Mouse (Mus musculus): ENCODE measurements at regions not wholly inside any gene's neighbourhood (a gene's known extent, or its start where the extent isn't known, plus 50 kb on each side); places are given as distances from the start of the nearest gene placed in this dataset.

DNA sequence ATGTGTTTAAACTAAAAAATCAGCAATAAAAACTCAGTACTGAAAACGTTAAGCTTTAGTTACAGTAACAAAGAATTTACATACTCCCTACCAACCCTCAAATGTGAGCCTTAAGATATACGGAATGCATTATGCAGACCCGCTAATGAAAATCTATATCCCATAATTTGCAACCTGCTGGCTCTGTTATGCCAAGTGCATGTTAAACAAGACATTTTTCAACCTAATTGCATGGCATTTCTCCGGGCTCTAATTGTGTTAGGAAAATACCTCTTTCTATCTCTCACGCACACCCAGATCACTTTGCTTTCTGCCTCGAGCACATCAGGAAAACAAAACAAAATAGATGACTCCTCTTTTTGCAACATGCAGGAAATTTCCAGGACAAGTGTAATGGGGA is 368.6 kb upstream of the Mctp2 start:
- Histone ChIP-seq H3K4me3 (ENCODE audit: low read length) (no peak overlapping the region), H3K4me2 (ENCODE audit: low read depth, low read length) (no peak overlapping the region), H3K27ac (ENCODE audit: low read length) (no peak overlapping the region), H3K9me3 (replicated peaks; ENCODE audit: control insufficient read depth, low read length) (no peaks in the 10 kb centered on the region), H3K9ac (ENCODE audit: low read length) (no peak overlapping the region), H3K36me3 (ENCODE audit: control insufficient read depth, insufficient read depth) (no peaks in the 10 kb centered on the region), H3K4me1 (ENCODE audit: control insufficient read depth, insufficient read depth, low read length) (no peaks in the 10 kb centered on the region), H3K27me3 (ENCODE audit: control insufficient read depth, insufficient read depth, low read length) (no peaks in the 10 kb centered on the region)
- 77% methylated on average over 6 of the region's 6 CpGs for WGBS
- no peak for ATAC-seq (replicated peaks; ENCODE audit: extremely low read depth, insufficient read depth, low FRiP score)

DNA sequence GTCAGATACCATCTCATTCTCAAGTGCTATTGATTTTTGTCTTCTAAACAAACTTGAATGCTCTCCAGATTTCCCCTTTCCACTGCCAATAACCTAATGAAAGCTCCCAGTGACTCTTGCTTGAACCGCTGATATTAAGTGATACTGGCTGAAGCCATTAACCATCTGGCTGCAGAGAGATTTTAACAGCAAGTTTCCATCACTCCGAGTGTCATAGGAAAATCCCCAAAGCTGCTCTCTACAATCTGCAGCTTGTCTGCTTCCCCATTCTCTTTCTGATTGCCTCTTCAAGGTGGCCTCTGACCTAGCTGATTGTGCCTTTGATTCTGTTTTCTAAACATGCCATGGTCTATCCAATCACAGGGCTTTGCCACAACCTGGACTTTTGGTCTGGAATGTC is 379.4 kb upstream of the Mctp2 start:
- no peaks in the 10 kb centered on the region for H3K36me3 ChIP-seq (ENCODE audit: control insufficient read depth, insufficient read depth)
- no peaks in the 10 kb centered on the region for H3K9me3 ChIP-seq (replicated peaks; ENCODE audit: control insufficient read depth, low read length)
- ATAC-seq (replicated peaks; ENCODE audit: extremely low read depth, insufficient read depth, low FRiP score), result no peak
- H3K27ac ChIP-seq (ENCODE audit: low read length), result no peak overlapping the region
- no peaks in the 10 kb centered on the region for H3K4me1 ChIP-seq (ENCODE audit: control insufficient read depth, insufficient read depth, low read length)
- H3K27me3 ChIP-seq (ENCODE audit: control insufficient read depth, insufficient read depth, low read length), result no peaks in the 10 kb centered on the region
- 48% methylated on average over 2 of the region's 2 CpGs for WGBS
- H3K9ac ChIP-seq (ENCODE audit: low read length), result no peak overlapping the region
- no peak overlapping the region for H3K4me3 ChIP-seq (ENCODE audit: low read length)
- no peak overlapping the region for H3K4me2 ChIP-seq (ENCODE audit: low read depth, low read length)

- ATAC-seq (replicated peaks; ENCODE audit: extremely low read depth, insufficient read depth, low FRiP score), result no peak
Measured at GRCm38 (mm10) chr7:72687356-72687755, 380.9 kb upstream of the Mctp2 start.

DNA sequence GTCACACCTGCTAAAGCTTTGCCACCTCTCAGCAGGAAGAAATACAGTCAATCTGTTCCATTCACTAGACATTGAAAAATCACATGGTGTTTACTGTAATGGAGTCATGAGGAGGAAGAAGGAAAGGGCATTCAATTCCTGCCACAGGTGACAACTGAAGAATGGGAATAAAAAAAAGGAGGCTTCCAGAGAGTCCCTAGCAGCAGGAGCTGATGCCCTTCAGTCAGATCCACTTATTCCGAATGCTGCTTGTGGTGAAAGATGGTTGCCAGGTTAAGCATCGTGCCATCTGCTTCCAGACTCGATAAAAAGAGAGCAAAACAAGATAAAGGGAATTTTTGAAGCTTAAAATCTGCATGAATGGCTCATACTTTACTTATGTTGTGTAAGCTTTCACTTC is 385.0 kb upstream of the Mctp2 start:
- no peaks in the 10 kb centered on the region for H3K4me1 ChIP-seq (ENCODE audit: control insufficient read depth, insufficient read depth, low read length)
- no peaks in the 10 kb centered on the region for H3K9me3 ChIP-seq (replicated peaks; ENCODE audit: control insufficient read depth, low read length)
- H3K27ac ChIP-seq (ENCODE audit: low read length), result no peak overlapping the region
- H3K27me3 ChIP-seq (ENCODE audit: control insufficient read depth, insufficient read depth, low read length), result no peaks in the 10 kb centered on the region
- no peaks in the 10 kb centered on the region for H3K36me3 ChIP-seq (ENCODE audit: control insufficient read depth, insufficient read depth)
- H3K4me3 ChIP-seq (ENCODE audit: low read length), result no peak overlapping the region
- no peak overlapping the region for H3K9ac ChIP-seq (ENCODE audit: low read length)
- H3K4me2 ChIP-seq (ENCODE audit: low read depth, low read length), result no peak overlapping the region
- 61% methylated on average over 3 of the region's 3 CpGs for WGBS
- ATAC-seq (replicated peaks; ENCODE audit: extremely low read depth, insufficient read depth, low FRiP score), result no peak

More at GRCm38 (mm10) chr7:72687356-72687755, 380.9 kb upstream of the Mctp2 start:
- H3K9me3 ChIP-seq (replicated peaks; ENCODE audit: control insufficient read depth, low read length), result no peaks in the 10 kb centered on the region
- no peaks in the 10 kb centered on the region for H3K36me3 ChIP-seq (ENCODE audit: control insufficient read depth, insufficient read depth)
- H3K4me1 ChIP-seq (ENCODE audit: control insufficient read depth, insufficient read depth, low read length), result no peaks in the 10 kb centered on the region
- no peak overlapping the region for H3K4me2 ChIP-seq (ENCODE audit: low read depth, low read length)
- H3K4me3 ChIP-seq (ENCODE audit: low read length), result no peak overlapping the region
- 52% methylated on average over 4 of the region's 4 CpGs for WGBS
- no peak overlapping the region for H3K9ac ChIP-seq (ENCODE audit: low read length)
- H3K27ac ChIP-seq (ENCODE audit: low read length), result no peak overlapping the region
- H3K27me3 ChIP-seq (ENCODE audit: control insufficient read depth, insufficient read depth, low read length), result no peaks in the 10 kb centered on the region

GRCm38 (mm10) chr7:72691859-72692258 is 385.5 kb upstream of the Mctp2 start:
- Histone ChIP-seq H3K9ac (ENCODE audit: low read length) (no peak overlapping the region), H3K27ac (ENCODE audit: low read length) (no peak overlapping the region), H3K27me3 (ENCODE audit: control insufficient read depth, insufficient read depth, low read length) (no peaks in the 10 kb centered on the region), H3K4me1 (ENCODE audit: control insufficient read depth, insufficient read depth, low read length) (no peaks in the 10 kb centered on the region), H3K9me3 (replicated peaks; ENCODE audit: control insufficient read depth, low read length) (no peaks in the 10 kb centered on the region), H3K36me3 (ENCODE audit: control insufficient read depth, insufficient read depth) (no peaks in the 10 kb centered on the region), H3K4me2 (ENCODE audit: low read depth, low read length) (no peak overlapping the region), H3K4me3 (ENCODE audit: low read length) (no peak overlapping the region)
- WGBS, result 67% methylated on average over 9 of the region's 9 CpGs
- ATAC-seq (replicated peaks; ENCODE audit: extremely low read depth, insufficient read depth, low FRiP score), result no peak

DNA sequence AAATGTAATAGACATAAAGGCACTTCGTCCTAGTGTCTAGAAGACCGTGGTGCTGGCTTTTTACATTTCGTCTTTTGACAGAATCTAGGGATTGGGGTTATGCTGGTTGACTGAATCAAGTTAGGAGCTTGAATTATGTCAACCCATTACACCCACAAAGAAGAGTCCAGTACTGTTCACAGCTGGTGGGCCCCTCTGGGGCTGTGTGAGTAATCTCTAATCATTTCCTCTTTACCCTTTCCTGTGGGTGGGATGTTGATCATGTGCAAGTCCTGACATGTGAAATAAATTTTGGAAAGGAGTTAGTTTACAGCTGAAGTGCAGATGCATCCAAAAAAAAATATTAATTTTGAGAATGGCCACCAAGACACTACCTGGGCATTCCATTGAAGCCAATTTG is 390.3 kb upstream of the Mctp2 start:
- no peak overlapping the region for H3K4me3 ChIP-seq (ENCODE audit: low read length)
- WGBS, result 77% methylated on average over 3 of the region's 3 CpGs

GRCm38 (mm10) chr7:72703652-72704341 is 397.4 kb upstream of the Mctp2 start:
- no peak overlapping the region for H3K9ac ChIP-seq (ENCODE audit: low read length)
- H3K4me2 ChIP-seq (ENCODE audit: low read depth, low read length), result no peak overlapping the region
- no peak overlapping the region for H3K4me3 ChIP-seq (ENCODE audit: low read length)
- no peaks in the 10 kb centered on the region for H3K4me1 ChIP-seq (ENCODE audit: control insufficient read depth, insufficient read depth, low read length)
- no peak for ATAC-seq (replicated peaks; ENCODE audit: extremely low read depth, insufficient read depth, low FRiP score)
- no peak overlapping the region for H3K27ac ChIP-seq (ENCODE audit: low read length)
- no peaks in the 10 kb centered on the region for H3K27me3 ChIP-seq (ENCODE audit: control insufficient read depth, insufficient read depth, low read length)
- H3K36me3 ChIP-seq (ENCODE audit: control insufficient read depth, insufficient read depth), result no peaks in the 10 kb centered on the region
- no peaks in the 10 kb centered on the region for H3K9me3 ChIP-seq (replicated peaks; ENCODE audit: control insufficient read depth, low read length)
- 70% methylated on average over 5 of the region's 5 CpGs for WGBS

More for the DNA sequence above, 390.3 kb upstream of the Mctp2 start:
- Histone ChIP-seq H3K27me3 (ENCODE audit: control insufficient read depth, insufficient read depth, low read length) (no peaks in the 10 kb centered on the region), H3K27ac (ENCODE audit: low read length) (no peak overlapping the region), H3K9me3 (replicated peaks; ENCODE audit: control insufficient read depth, low read length) (no peaks in the 10 kb centered on the region), H3K4me2 (ENCODE audit: low read depth, low read length) (no peak overlapping the region), H3K9ac (ENCODE audit: low read length) (no peak overlapping the region), H3K4me1 (ENCODE audit: control insufficient read depth, insufficient read depth, low read length) (no peaks in the 10 kb centered on the region), H3K36me3 (ENCODE audit: control insufficient read depth, insufficient read depth) (no peaks in the 10 kb centered on the region)
- no peak for ATAC-seq (replicated peaks; ENCODE audit: extremely low read depth, insufficient read depth, low FRiP score)

- Histone ChIP-seq H3K36me3 (ENCODE audit: control insufficient read depth, insufficient read depth) (no peaks in the 10 kb centered on the region), H3K27ac (ENCODE audit: low read length) (no peak overlapping the region), H3K4me1 (ENCODE audit: control insufficient read depth, insufficient read depth, low read length) (no peaks in the 10 kb centered on the region), H3K4me3 (ENCODE audit: low read length) (no peak overlapping the region), H3K9me3 (replicated peaks; ENCODE audit: control insufficient read depth, low read length) (no peaks in the 10 kb centered on the region), H3K9ac (ENCODE audit: low read length) (no peak overlapping the region), H3K27me3 (ENCODE audit: control insufficient read depth, insufficient read depth, low read length) (no peaks in the 10 kb centered on the region), H3K4me2 (ENCODE audit: low read depth, low read length) (no peak overlapping the region)
- WGBS, result 66% methylated on average over 8 of the region's 8 CpGs
- no peak for ATAC-seq (replicated peaks; ENCODE audit: extremely low read depth, insufficient read depth, low FRiP score)
Measured at GRCm38 (mm10) chr7:72711193-72712131, 405.1 kb upstream of the Mctp2 start.

DNA sequence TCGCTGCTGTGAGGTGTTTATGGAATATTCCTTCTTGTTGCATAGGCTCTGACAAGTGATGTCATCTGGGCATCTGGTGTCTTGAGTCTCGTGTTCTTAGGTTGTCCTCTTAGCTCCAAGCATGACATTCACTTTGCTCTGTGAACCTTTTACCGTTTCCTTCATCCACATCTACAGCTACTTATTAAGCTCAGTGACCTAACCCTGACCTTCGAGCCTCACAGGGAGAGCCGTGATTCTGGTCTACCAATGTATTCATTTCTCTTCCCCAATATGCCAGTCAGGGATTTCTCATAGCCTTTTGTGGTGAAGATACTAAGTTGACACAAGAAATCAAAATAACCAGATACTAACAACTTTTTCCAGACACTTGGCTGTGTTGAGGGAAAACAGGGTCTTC is 409.0 kb upstream of the Mctp2 start:
- H3K9me3 ChIP-seq (replicated peaks; ENCODE audit: control insufficient read depth, low read length), result no peaks in the 10 kb centered on the region
- H3K4me1 ChIP-seq (ENCODE audit: control insufficient read depth, insufficient read depth, low read length), result no peaks in the 10 kb centered on the region
- no peaks in the 10 kb centered on the region for H3K27me3 ChIP-seq (ENCODE audit: control insufficient read depth, insufficient read depth, low read length)
- H3K9ac ChIP-seq (ENCODE audit: low read length), result no peak overlapping the region
- no peak overlapping the region for H3K27ac ChIP-seq (ENCODE audit: low read length)
- 68% methylated on average over 5 of the region's 5 CpGs for WGBS
- H3K36me3 ChIP-seq (ENCODE audit: control insufficient read depth, insufficient read depth), result no peaks in the 10 kb centered on the region
- H3K4me3 ChIP-seq (ENCODE audit: low read length), result no peak overlapping the region
- H3K4me2 ChIP-seq (ENCODE audit: low read depth, low read length), result no peak overlapping the region
- no peak for ATAC-seq (replicated peaks; ENCODE audit: extremely low read depth, insufficient read depth, low FRiP score)
